Mouse (Mus musculus): ENCODE results near the gene Fkrp. TPM values are rescaled to one million over a fixed set of nuclear protein-coding genes. Genes with fewer than 3 reads are reported as not detected.

The Fkrp gene
- 1.6 TPM for polyA plus RNA-seq (2014; fragmentation: Illumina TruSeq; extraction: RNeasy Lipid Tissue Mini Kit (QIAGEN cat#74804); ENCODE audit: low read depth, low replicate concordance)

DNA sequence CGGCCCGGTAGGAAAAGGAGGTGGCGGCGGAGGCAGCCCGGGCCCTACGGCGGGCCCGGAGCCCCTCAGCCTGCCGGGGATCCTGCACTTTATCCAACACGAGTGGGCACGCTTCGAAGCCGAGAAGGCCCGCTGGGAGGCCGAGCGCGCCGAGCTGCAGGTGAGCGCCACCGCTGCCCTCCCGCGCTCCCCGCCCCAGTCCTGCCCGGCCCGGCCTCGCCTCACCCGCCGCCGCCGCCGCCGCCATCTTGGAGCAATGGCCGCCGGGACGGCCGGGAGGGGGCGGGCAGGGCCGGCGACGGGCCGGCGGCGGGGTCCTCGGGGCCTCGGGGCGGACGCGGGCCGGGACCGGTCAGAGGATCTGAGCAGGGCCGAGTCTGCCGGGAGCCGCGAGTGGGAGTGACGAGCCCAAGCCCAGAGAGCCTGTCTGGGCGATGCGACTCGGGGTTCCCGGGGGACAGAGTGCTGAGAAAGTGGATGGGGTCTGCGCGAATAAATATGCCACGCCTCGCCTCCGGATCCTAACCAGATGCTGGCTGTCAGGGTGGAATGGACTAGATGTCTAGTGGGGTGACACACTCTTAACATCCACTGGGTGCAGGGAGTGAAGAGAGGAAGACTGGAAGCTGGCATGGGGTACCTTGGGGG, at the start of gene Fkrp:
Gene Fkrp (minus strand): TSS at position 258 of the 648 bp plus-strand sequence.

DNA sequence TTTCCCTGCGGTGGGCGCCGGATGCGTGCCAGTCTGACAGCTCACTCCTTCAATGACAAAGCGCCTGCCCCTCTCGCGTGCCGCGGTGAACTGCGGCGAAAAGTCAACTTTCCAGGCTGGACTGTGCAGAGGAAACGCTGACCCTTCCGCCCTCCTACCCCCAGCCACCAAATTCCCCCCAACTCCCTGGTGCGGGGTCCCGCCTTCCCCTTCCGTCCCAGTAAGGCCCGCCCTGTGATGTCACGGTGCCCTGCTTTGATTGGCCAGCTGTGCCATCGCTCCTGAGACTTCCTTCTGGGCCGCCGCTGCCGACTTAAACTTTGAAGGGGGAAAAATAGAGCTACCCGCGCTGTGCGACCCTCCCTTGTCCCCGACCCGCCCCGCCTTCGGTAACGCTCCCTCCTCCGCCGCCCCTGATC, 26.1 kb upstream of the Fkrp start, which contains the start of gene Prkd2:
Gene Prkd2 (plus strand): TSS at position 258 of the 419 bp plus-strand sequence.

DNA sequence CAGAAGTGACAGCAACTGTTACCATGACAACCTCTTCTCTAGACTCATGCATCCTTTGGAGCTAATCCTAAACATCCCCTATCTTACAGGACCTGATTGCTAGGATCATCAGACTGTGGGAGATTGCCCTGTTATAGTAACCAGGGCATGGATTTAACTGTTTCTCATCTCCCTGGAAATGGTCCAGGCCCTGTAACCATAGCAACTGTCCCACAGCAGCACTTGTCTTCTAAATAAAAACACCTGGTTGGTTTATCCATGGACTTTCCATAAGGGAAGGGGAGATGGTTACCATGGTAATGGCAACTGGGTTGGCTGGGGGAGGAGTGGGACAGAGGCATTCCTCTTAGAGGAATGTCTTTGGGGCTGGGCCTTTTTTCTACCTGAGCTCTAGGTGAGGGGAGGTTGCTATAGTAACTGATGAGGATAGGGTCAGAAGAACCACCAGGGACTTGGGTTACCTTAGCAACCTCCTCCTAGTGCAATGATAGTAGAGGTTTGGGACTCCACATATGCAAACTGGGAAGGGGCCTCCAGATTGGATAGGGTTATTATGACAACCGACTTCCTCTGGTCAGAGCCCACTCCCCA, 1.1 kb downstream of the Fkrp start, which contains the start of gene Strn4:
Gene Strn4 (plus strand): TSS at position 539 of the 591 bp plus-strand sequence.

DNA sequence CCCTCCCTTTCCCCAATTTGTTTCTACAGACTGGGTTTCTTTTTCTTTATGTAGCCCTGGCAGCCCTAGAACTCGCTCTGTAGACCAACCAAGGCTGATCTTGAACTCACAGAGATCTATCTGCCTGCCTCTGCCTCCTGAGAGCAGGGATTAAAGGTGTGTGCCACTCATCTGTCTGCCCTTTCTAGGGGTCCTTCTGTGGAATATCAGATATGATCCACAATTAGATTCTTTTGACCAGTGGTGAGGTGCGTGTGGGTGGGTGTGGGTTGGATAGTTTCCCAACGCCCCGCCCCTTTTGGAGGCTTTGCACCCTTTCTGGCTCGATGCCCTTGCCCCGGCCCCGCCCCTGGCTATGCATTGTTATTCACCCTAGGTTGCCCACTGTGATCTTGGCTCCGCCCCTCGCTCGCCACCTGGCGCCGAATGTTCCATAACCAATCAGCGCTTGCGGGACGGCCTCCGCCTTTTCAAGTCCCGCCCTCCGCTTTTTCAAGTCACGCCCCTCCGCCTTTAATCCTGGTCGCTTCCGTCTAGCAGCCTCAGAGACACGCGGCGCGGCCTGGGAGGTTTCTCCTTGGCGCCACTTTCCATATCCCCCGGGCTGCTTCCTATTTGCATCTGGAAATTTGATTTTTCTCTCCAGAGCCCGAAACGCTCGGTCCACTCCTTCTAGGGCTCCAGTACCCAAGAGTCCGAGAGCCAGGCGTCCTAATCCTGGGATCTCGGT, 35.5 kb downstream of the Fkrp start, which contains the start of gene Slc1a5:
Gene Slc1a5 (plus strand): TSS at position 516 of the 730 bp plus-strand sequence.

Other genes starting within 250 kb of the Fkrp start
- gene Arhgap35, start 201.7 kb downstream of the Fkrp start, polyA plus RNA-seq (2014; fragmentation: Illumina TruSeq; extraction: RNeasy Lipid Tissue Mini Kit (QIAGEN cat#74804); ENCODE audit: low read depth, low replicate concordance) = 30.5 TPM
- gene Ceacam15, start 141.0 kb downstream of the Fkrp start, polyA plus RNA-seq (2014; fragmentation: Illumina TruSeq; extraction: RNeasy Lipid Tissue Mini Kit (QIAGEN cat#74804); ENCODE audit: low read depth, low replicate concordance) = not detected
- gene Ceacam9, start 94.8 kb downstream of the Fkrp start, polyA plus RNA-seq (2014; fragmentation: Illumina TruSeq; extraction: RNeasy Lipid Tissue Mini Kit (QIAGEN cat#74804); ENCODE audit: low read depth, low replicate concordance) = not detected
- 82.0 TPM for gene Ap2s1, start 78.3 kb downstream of the Fkrp start, polyA plus RNA-seq (2014; fragmentation: Illumina TruSeq; extraction: RNeasy Lipid Tissue Mini Kit (QIAGEN cat#74804); ENCODE audit: low read depth, low replicate concordance)
- gene Slc1a5, start 35.4 kb downstream of the Fkrp start, polyA plus RNA-seq (2014; fragmentation: Illumina TruSeq; extraction: RNeasy Lipid Tissue Mini Kit (QIAGEN cat#74804); ENCODE audit: low read depth, low replicate concordance) = 3.7 TPM
- gene Strn4, start 843 bp downstream of the Fkrp start, polyA plus RNA-seq (2014; fragmentation: Illumina TruSeq; extraction: RNeasy Lipid Tissue Mini Kit (QIAGEN cat#74804); ENCODE audit: low read depth, low replicate concordance) = 47.0 TPM
- 0.29 TPM for gene Prkd2, start 26.2 kb upstream of the Fkrp start, polyA plus RNA-seq (2014; fragmentation: Illumina TruSeq; extraction: RNeasy Lipid Tissue Mini Kit (QIAGEN cat#74804); ENCODE audit: low read depth, low replicate concordance)
- 2.9 TPM for gene Dact3, start 58.6 kb upstream of the Fkrp start, polyA plus RNA-seq (2014; fragmentation: Illumina TruSeq; extraction: RNeasy Lipid Tissue Mini Kit (QIAGEN cat#74804); ENCODE audit: low read depth, low replicate concordance)
- gene Gng8, start 75.1 kb upstream of the Fkrp start, polyA plus RNA-seq (2014; fragmentation: Illumina TruSeq; extraction: RNeasy Lipid Tissue Mini Kit (QIAGEN cat#74804); ENCODE audit: low read depth, low replicate concordance) = 0.85 TPM
- not detected for gene Ptgir, start 89.8 kb upstream of the Fkrp start, polyA plus RNA-seq (2014; fragmentation: Illumina TruSeq; extraction: RNeasy Lipid Tissue Mini Kit (QIAGEN cat#74804); ENCODE audit: low read depth, low replicate concordance)
- 125 TPM for gene Calm3, start 107.4 kb upstream of the Fkrp start, polyA plus RNA-seq (2014; fragmentation: Illumina TruSeq; extraction: RNeasy Lipid Tissue Mini Kit (QIAGEN cat#74804); ENCODE audit: low read depth, low replicate concordance)
- 10.4 TPM for gene Pnmal2, start 128.0 kb upstream of the Fkrp start, polyA plus RNA-seq (2014; fragmentation: Illumina TruSeq; extraction: RNeasy Lipid Tissue Mini Kit (QIAGEN cat#74804); ENCODE audit: low read depth, low replicate concordance)
- gene Pnmal1, start 142.9 kb upstream of the Fkrp start, polyA plus RNA-seq (2014; fragmentation: Illumina TruSeq; extraction: RNeasy Lipid Tissue Mini Kit (QIAGEN cat#74804); ENCODE audit: low read depth, low replicate concordance) = 8.2 TPM
- 2.9 TPM for gene Gm42372, start 166.4 kb upstream of the Fkrp start, polyA plus RNA-seq (2014; fragmentation: Illumina TruSeq; extraction: RNeasy Lipid Tissue Mini Kit (QIAGEN cat#74804); ENCODE audit: low read depth, low replicate concordance)
- gene Ccdc8, start 176.0 kb upstream of the Fkrp start, polyA plus RNA-seq (2014; fragmentation: Illumina TruSeq; extraction: RNeasy Lipid Tissue Mini Kit (QIAGEN cat#74804); ENCODE audit: low read depth, low replicate concordance) = 0.48 TPM
- gene Ppp5c, start 211.2 kb upstream of the Fkrp start, polyA plus RNA-seq (2014; fragmentation: Illumina TruSeq; extraction: RNeasy Lipid Tissue Mini Kit (QIAGEN cat#74804); ENCODE audit: low read depth, low replicate concordance) = 11.6 TPM
- gene Hif3a, start 245.7 kb upstream of the Fkrp start, polyA plus RNA-seq (2014; fragmentation: Illumina TruSeq; extraction: RNeasy Lipid Tissue Mini Kit (QIAGEN cat#74804); ENCODE audit: low read depth, low replicate concordance) = 2.0 TPM

All from testis, adult 10 weeks (tissue).